Mouse (Mus musculus): ENCODE measurements around the gene Gpr35. TPM values are rescaled to one million over a fixed set of nuclear protein-coding genes. Genes with fewer than 3 reads are reported as not detected.
A peak's percentile ranks its signal among the peaks of the same experiment; 100 is the strongest.
"Not testable (repeated sequence)": the region's sequence is repeated elsewhere in the genome, so short reads cannot be mapped to it uniquely, and the experiment has no call there.

Gpr35 gene
- total and polyA plus RNA-seq, 2 experiments from 2014 or later, result 0.13 to 0.42 TPM

GRCm38 (mm10) chr1:92956571-92957335 is 6.1 kb downstream of the Gpr35 start:
- H3K27me3 ChIP-seq (ENCODE audit: insufficient read depth, low read length); H3K36me3 ChIP-seq (ENCODE audit: insufficient read depth, low read length); H3K9ac ChIP-seq (replicated peaks; ENCODE audit: low read length); H3K9me3 ChIP-seq (ENCODE audit: low read length); H3K27ac ChIP-seq; DNase-seq (ENCODE audit: low spot score); H3K4me3 ChIP-seq (ENCODE audit: low read length); H3K4me1 ChIP-seq (ENCODE audit: insufficient read depth, low read length): not testable (repeated sequence)
- H3K4me2 ChIP-seq (ENCODE audit: low read depth, low read length), result peak overlapping the region; percentile 21; the same call in 1 of the 2 replicates
- peak; percentile 72 for TF ChIP-seq CTCF (IDR thresholded peaks at IDR 0.05; ENCODE audit: low read depth)
- peak; percentile 67; the same call in 1 of the 2 replicates for ATAC-seq
- 7% methylated on average over 11 of the region's 11 CpGs for WGBS

GRCm38 (mm10) chr1:92958999-92959398 is 8.3 kb downstream of the Gpr35 start:
- ATAC-seq, result no peak
- Histone ChIP-seq H3K4me1 (ENCODE audit: insufficient read depth, low read length) (no peaks in the 10 kb centered on the region), H3K4me3 (ENCODE audit: low read length) (no peak overlapping the region), H3K9ac (replicated peaks; ENCODE audit: low read length) (no peak overlapping the region), H3K9me3 (ENCODE audit: low read length) (no peaks in the 10 kb centered on the region), H3K4me2 (ENCODE audit: low read depth, low read length) (no peak overlapping the region), H3K27me3 (ENCODE audit: insufficient read depth, low read length) (no peaks in the 10 kb centered on the region), H3K27ac (no peak overlapping the region), H3K36me3 (ENCODE audit: insufficient read depth, low read length) (no peaks in the 10 kb centered on the region)
- no peak for DNase-seq (ENCODE audit: low spot score)
- no peak for TF ChIP-seq CTCF (IDR thresholded peaks at IDR 0.05; ENCODE audit: low read depth)
- 86% methylated on average over 1 of the region's 1 CpGs for WGBS

- not testable (repeated sequence) for H3K9me3 ChIP-seq (ENCODE audit: low read length); H3K4me1 ChIP-seq (ENCODE audit: insufficient read depth, low read length); ATAC-seq; DNase-seq (ENCODE audit: low spot score); H3K27me3 ChIP-seq (ENCODE audit: insufficient read depth, low read length); H3K4me3 ChIP-seq (ENCODE audit: low read length); H3K27ac ChIP-seq; H3K36me3 ChIP-seq (ENCODE audit: insufficient read depth, low read length); H3K9ac ChIP-seq (replicated peaks; ENCODE audit: low read length); H3K4me2 ChIP-seq (ENCODE audit: low read depth, low read length)
- 87% methylated on average over 6 of the region's 6 CpGs for WGBS
Observed at GRCm38 (mm10) chr1:92970791-92971190, 20.1 kb downstream of the Gpr35 start.

- H3K9me3 ChIP-seq (ENCODE audit: low read length), result no peaks in the 10 kb centered on the region
- 0 out of 2 replicates have a peak, but pooled peaks cover 2% of the 10 kb centered on the region for H3K4me1 ChIP-seq (ENCODE audit: insufficient read depth, low read length)
- TF ChIP-seq CTCF (IDR thresholded peaks at IDR 0.05; ENCODE audit: low read depth), result no peak
- no peaks in the 10 kb centered on the region for H3K36me3 ChIP-seq (ENCODE audit: insufficient read depth, low read length)
- 88% methylated on average over 7 of the region's 7 CpGs for WGBS
- no peak overlapping the region for H3K4me3 ChIP-seq (ENCODE audit: low read length)
- H3K27me3 ChIP-seq (ENCODE audit: insufficient read depth, low read length), result no peaks in the 10 kb centered on the region
- ATAC-seq, result no peak
- no peak overlapping the region for H3K27ac ChIP-seq
- H3K4me2 ChIP-seq (ENCODE audit: low read depth, low read length), result no peak overlapping the region
- H3K9ac ChIP-seq (replicated peaks; ENCODE audit: low read length), result no peak overlapping the region
- DNase-seq (ENCODE audit: low spot score), result no peak
Observed at GRCm38 (mm10) chr1:92971879-92972795, 21.5 kb downstream of the Gpr35 start.

- Histone ChIP-seq H3K9ac (replicated peaks; ENCODE audit: low read length) (no peak overlapping the region), H3K36me3 (ENCODE audit: insufficient read depth, low read length) (no peaks in the 10 kb centered on the region), H3K4me3 (ENCODE audit: low read length) (no peak overlapping the region), H3K27ac (no peak overlapping the region), H3K27me3 (ENCODE audit: insufficient read depth, low read length) (no peaks in the 10 kb centered on the region), H3K4me2 (ENCODE audit: low read depth, low read length) (no peak overlapping the region), H3K4me1 (ENCODE audit: insufficient read depth, low read length) (0 out of 2 replicates have a peak, but pooled peaks cover 2% of the 10 kb centered on the region), H3K9me3 (ENCODE audit: low read length) (no peaks in the 10 kb centered on the region)
- 0 out of 2 replicates have a peak, but pooled peaks have one; percentile 9 for TF ChIP-seq CTCF (IDR thresholded peaks at IDR 0.05; ENCODE audit: low read depth)
- ATAC-seq (peak; percentile 47; the same call in 1 of the 2 replicates), DNase-seq (ENCODE audit: low spot score) (peak; percentile 75)
- 40% methylated on average over 1 of the region's 1 CpGs for WGBS
Observed at GRCm38 (mm10) chr1:92972854-92973253, 22.2 kb downstream of the Gpr35 start.

- no peak overlapping the region for H3K4me3 ChIP-seq (ENCODE audit: low read length)
- 0 out of 2 replicates have a peak, but pooled peaks cover 2% of the 10 kb centered on the region for H3K4me1 ChIP-seq (ENCODE audit: insufficient read depth, low read length)
- WGBS, result 58% methylated on average over 6 of the region's 6 CpGs
- no peaks in the 10 kb centered on the region for H3K36me3 ChIP-seq (ENCODE audit: insufficient read depth, low read length)
- no peaks in the 10 kb centered on the region for H3K9me3 ChIP-seq (ENCODE audit: low read length)
- no peak for ATAC-seq
- H3K4me2 ChIP-seq (ENCODE audit: low read depth, low read length), result no peak overlapping the region
- H3K27me3 ChIP-seq (ENCODE audit: insufficient read depth, low read length), result no peaks in the 10 kb centered on the region
- no peak for TF ChIP-seq CTCF (IDR thresholded peaks at IDR 0.05; ENCODE audit: low read depth)
- no peak for DNase-seq (ENCODE audit: low spot score)
- H3K9ac ChIP-seq (replicated peaks; ENCODE audit: low read length), result no peak overlapping the region
- no peak overlapping the region for H3K27ac ChIP-seq
Observed at GRCm38 (mm10) chr1:92976141-92976566, 25.5 kb downstream of the Gpr35 start.

Measured in hindbrain, postnatal 0 days (tissue).